Mouse (Mus musculus) testis, adult 2 months (tissue): ENCODE measurements around the gene Shank3. TPM values are rescaled to one million over a fixed set of nuclear protein-coding genes. Genes with fewer than 3 reads are reported as not detected.

Experiments
- H3K27ac ChIP-seq: fragments of 200-500 bp; 2 replicates; pipeline ENCODE4 v1.5.1; 2012; ENCODE audit warnings: low read depth, low read length; ENCODE audit not compliant: control insufficient read depth, insufficient read depth
- H3K27me3 ChIP-seq: fragments of 200-500 bp; 2 replicates; pipeline ENCODE4 v1.6.1; 2012; ENCODE audit warnings: mild to moderate bottlenecking, low read length, moderate library complexity; ENCODE audit not compliant: control insufficient read depth, insufficient read depth
- H3K36me3 ChIP-seq: fragments of 200-500 bp; 2 replicates; pipeline ENCODE4 v1.6.1; 2012; ENCODE audit warnings: mild to moderate bottlenecking, low read length; ENCODE audit not compliant: control insufficient read depth, insufficient read depth
- H3K4me1 ChIP-seq: fragments of 200-500 bp; 2 replicates; pipeline ENCODE4 v1.6.1; 2012; ENCODE audit warnings: low read length; ENCODE audit not compliant: control insufficient read depth, insufficient read depth
- H3K4me3 ChIP-seq: fragments of 200-500 bp; 2 replicates; pipeline ENCODE4 v1.5.1; 2012; ENCODE audit warnings: low read depth, mild to moderate bottlenecking, low read length, moderate library complexity, mixed read lengths; ENCODE audit not compliant: control insufficient read depth
- CTCF ChIP-seq: fragments of 200-500 bp; IDR thresholded peaks from 2 replicates; pipeline ENCODE4 v1.5.1; 2012; ENCODE audit warnings: low read depth, mild to moderate bottlenecking, inconsistent platforms, low read length, moderate library complexity; ENCODE audit not compliant: control insufficient read depth, insufficient read depth, insufficient replicate concordance
- POLR2A ChIP-seq: fragments of 200-500 bp; IDR thresholded peaks from 2 replicates; pipeline ENCODE4 v1.6.1; 2012; ENCODE audit warnings: low read depth, mild to moderate bottlenecking, inconsistent platforms, low read length, moderate library complexity; ENCODE audit not compliant: control insufficient read depth
- polyA plus RNA-seq: library from polyadenylated mRNA; depleted of rRNA; stranded (reverse); fragments of >200 nt; gene quantifications from 2 replicates; pipeline ENCODE4 v1.2.3, GENCODE M21; 2012

Shank3 gene
- polyA plus RNA-seq, 1 experiment, result 1.1 TPM

- no peak overlapping the region for H3K27ac ChIP-seq
- peaks cover 4% of the 10 kb centered on the region for H3K4me1 ChIP-seq
- H3K27me3 ChIP-seq, result no peaks in the 10 kb centered on the region
- H3K4me3 ChIP-seq, result no peak overlapping the region
- H3K36me3 ChIP-seq, result no peaks in the 10 kb centered on the region
- TF ChIP-seq POLR2A (no peak), CTCF (no peak)
These were observed 5.4 kb downstream of the Shank3 start for GRCm38 (mm10) chr15:89504838-89505237.

- Histone ChIP-seq H3K4me3 (no peak overlapping the region), H3K36me3 (no peaks in the 10 kb centered on the region), H3K27me3 (no peaks in the 10 kb centered on the region), H3K27ac (no peak overlapping the region), H3K4me1 (no peaks in the 10 kb centered on the region)
- TF ChIP-seq POLR2A (no peak), CTCF (no peak)
These were observed 8.3 kb downstream of the Shank3 start for GRCm38 (mm10) chr15:89507751-89508150.

GRCm38 (mm10) chr15:89512679-89513078, 13.3 kb downstream of the Shank3 start:
- Histone ChIP-seq H3K4me1 (no peaks in the 10 kb centered on the region), H3K27ac (no peak overlapping the region), H3K4me3 (no peak overlapping the region), H3K36me3 (no peaks in the 10 kb centered on the region), H3K27me3 (no peaks in the 10 kb centered on the region)
- TF ChIP-seq POLR2A (no peak), CTCF (no peak)

- peaks cover 3% of the 10 kb centered on the region for H3K4me1 ChIP-seq
- H3K27me3 ChIP-seq, result no peaks in the 10 kb centered on the region; the same call in 1 of the 2 replicates
- TF ChIP-seq CTCF, result no peak
- TF ChIP-seq POLR2A, result no peak
- H3K4me3 ChIP-seq, result no peak overlapping the region
- H3K27ac ChIP-seq, result no peak overlapping the region
- H3K36me3 ChIP-seq, result no peaks in the 10 kb centered on the region
These were observed 22.5 kb downstream of the Shank3 start for GRCm38 (mm10) chr15:89521951-89522350.

- no peaks in the 10 kb centered on the region for H3K36me3 ChIP-seq
- no peak overlapping the region for H3K27ac ChIP-seq
- H3K27me3 ChIP-seq, result no peaks in the 10 kb centered on the region; the same call in 1 of the 2 replicates
- TF ChIP-seq POLR2A (no peak), CTCF (no peak)
- H3K4me1 ChIP-seq, result peaks cover 3% of the 10 kb centered on the region
- no peak overlapping the region for H3K4me3 ChIP-seq
These were observed 23.3 kb downstream of the Shank3 start for GRCm38 (mm10) chr15:89522566-89523282.

DNA sequence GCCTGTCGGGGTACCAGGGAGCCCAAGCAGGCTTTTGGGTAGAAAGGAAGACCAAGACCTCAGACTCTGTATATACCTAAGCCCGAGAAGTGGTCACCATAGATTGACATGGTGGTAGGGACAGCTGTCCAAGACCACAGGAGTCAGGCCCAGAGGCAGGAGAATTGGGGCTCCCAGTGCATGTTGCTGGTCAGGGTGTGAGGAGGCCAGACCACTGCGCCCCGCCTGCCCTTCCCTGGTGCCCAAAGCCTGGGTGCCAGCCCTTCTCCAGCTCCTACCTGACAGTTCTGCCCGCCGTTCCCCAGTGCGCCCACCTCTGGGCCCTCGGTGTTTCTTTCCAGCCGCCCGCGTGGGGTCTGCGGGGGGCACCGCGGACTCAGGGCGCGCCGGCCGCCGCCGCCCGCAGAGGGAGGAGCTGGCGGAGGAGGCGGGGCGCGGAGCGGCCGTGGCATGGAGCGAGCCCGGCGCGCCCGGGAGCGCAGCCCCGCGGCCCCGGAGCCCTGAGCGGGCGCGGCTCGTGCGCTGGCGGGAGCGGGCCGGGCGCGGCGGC, 23.9 kb downstream of the Shank3 start:
- Histone ChIP-seq H3K36me3 (no peaks in the 10 kb centered on the region), H3K4me1 (peaks cover 3% of the 10 kb centered on the region), H3K4me3 (no peak overlapping the region), H3K27me3 (no peaks in the 10 kb centered on the region; the same call in 1 of the 2 replicates), H3K27ac (no peak overlapping the region)
- TF ChIP-seq CTCF (no peak), POLR2A (no peak)

GRCm38 (mm10) chr15:89524001-89524571, 24.7 kb downstream of the Shank3 start:
- Histone ChIP-seq H3K36me3 (no peaks in the 10 kb centered on the region), H3K4me3 (no peak overlapping the region; the same call in 1 of the 2 replicates), H3K4me1 (peaks cover 3% of the 10 kb centered on the region), H3K27me3 (no peaks in the 10 kb centered on the region; the same call in 1 of the 2 replicates), H3K27ac (no peak overlapping the region)
- no peak for TF ChIP-seq POLR2A
- TF ChIP-seq CTCF, result no peak
